9 mouse cellular contexts compared by ENCODE assay signal in genomic region chr4:57139433-57139832, GRCm38 (mm10). TPM values are rescaled to one million over a fixed set of nuclear protein-coding genes. Genes with fewer than 3 reads are reported as not detected.
DNase-seq lines count a peak whose midpoint lies in the region; ATAC-seq and TF ChIP-seq lines count a peak whose summit lies in the region.
"Had no signal": no experiment of that assay in that cellular context is flagged by ENCODE, and none has a peak within 500 bp of the region (broad histone marks: within the 10 kb centered on the region; RNA-seq: fewer than 3 reads in every experiment).

No protein-coding gene starts in this region.

- peaks cover 23% of the 10 kb centered on the region for H3K4me1 ChIP-seq in hindbrain, embryonic 16.5 days (ENCODE audit: control insufficient read depth, insufficient read depth, low read depth, low read length)
- H3K4me1 ChIP-seq in hindbrain, embryonic 14.5 days (replicated peaks; ENCODE audit: control insufficient read depth, insufficient read depth, low read length): peaks cover 24% of the 10 kb centered on the region
- peaks cover 4% of the 10 kb centered on the region; the same call in 1 of the 2 replicates for H3K4me1 ChIP-seq in intestine, postnatal 0 days (replicated peaks; ENCODE audit: control insufficient read depth, insufficient read depth, low read length)

- no peaks in the 10 kb centered on the region for H3K9me3 ChIP-seq in hindbrain, embryonic 16.5 days (ENCODE audit: control insufficient read depth, low read length)
- no peaks in the 10 kb centered on the region for H3K9me3 ChIP-seq in hindbrain, embryonic 14.5 days (ENCODE audit: control insufficient read depth, low read length)
- H3K9me3 ChIP-seq in intestine, postnatal 0 days (ENCODE audit: control insufficient read depth): no peaks in the 10 kb centered on the region
- H3K9me3 ChIP-seq: limb, embryonic 12.5 days had no signal

- ATAC-seq in hindbrain, embryonic 16.5 days: peak; percentile 43
- no peak for ATAC-seq in hindbrain, embryonic 14.5 days (ENCODE audit: low FRiP score)
- peak; percentile 65 for ATAC-seq in intestine, postnatal 0 days
- no peak for ATAC-seq in monocyte, adult 5-6 weeks (replicated peaks; ENCODE audit: insufficient number of reproducible peaks, low FRiP score, low TSS enrichment, poor library complexity, severe bottlenecking)

- H3K27me3 ChIP-seq in hindbrain, embryonic 16.5 days (replicated peaks; ENCODE audit: control insufficient read depth, insufficient read depth, low read length): no peaks in the 10 kb centered on the region
- H3K27me3 ChIP-seq in hindbrain, embryonic 14.5 days (ENCODE audit: control insufficient read depth, insufficient read depth, low read length): peaks cover 15% of the 10 kb centered on the region; the same call in 1 of the 2 replicates
- no peaks in the 10 kb centered on the region for H3K27me3 ChIP-seq in intestine, postnatal 0 days (replicated peaks; ENCODE audit: control insufficient read depth, insufficient read depth, low read length)

- H3K27ac ChIP-seq in hindbrain, embryonic 16.5 days (ENCODE audit: low read depth, low read length): no peak overlapping the region
- H3K27ac ChIP-seq in hindbrain, embryonic 14.5 days: no peak overlapping the region
- H3K27ac ChIP-seq in intestine, postnatal 0 days (ENCODE audit: low read depth, low read length): peak overlapping the region; percentile 93
- H3K27ac ChIP-seq: limb, embryonic 12.5 days had no signal

- H3K36me3 ChIP-seq in hindbrain, embryonic 16.5 days (ENCODE audit: control insufficient read depth, insufficient read depth, low read length): no peaks in the 10 kb centered on the region
- no peaks in the 10 kb centered on the region for H3K36me3 ChIP-seq in hindbrain, embryonic 14.5 days (replicated peaks; ENCODE audit: control insufficient read depth, insufficient read depth)
- no peaks in the 10 kb centered on the region for H3K36me3 ChIP-seq in intestine, postnatal 0 days (ENCODE audit: control insufficient read depth, insufficient read depth)
- H3K36me3 ChIP-seq: limb, embryonic 12.5 days had no signal

- WGBS in hindbrain, embryonic 16.5 days: 47% methylated on average over 10 of the region's 10 CpGs
- WGBS in hindbrain, embryonic 14.5 days: 65% methylated on average over 10 of the region's 10 CpGs
- WGBS in intestine, postnatal 0 days: 25% methylated on average over 10 of the region's 10 CpGs

- peak overlapping the region; percentile 30; the same call in 1 of the 2 replicates for H3K4me2 ChIP-seq in hindbrain, embryonic 16.5 days (ENCODE audit: low read length)
- H3K4me2 ChIP-seq in hindbrain, embryonic 14.5 days (replicated peaks): no peak overlapping the region
- peak overlapping the region; percentile 93 for H3K4me2 ChIP-seq in intestine, postnatal 0 days (replicated peaks; ENCODE audit: low read depth)
- H3K4me2 ChIP-seq: limb, embryonic 12.5 days had no signal

- DNase-seq in hindbrain, embryonic 14.5 days (ENCODE audit: low spot score): no peak
- DNase-seq in MN1 (ENCODE audit: low spot score): peak; percentile 8
- DNase-seq in cerebellum, postnatal 14 days: peak; percentile 75 to 76
- DNase-seq in lung, postnatal 25 days (ENCODE audit: low spot score): peak; percentile 79
- DNase-seq in natural killer cell, adult 2 months (ENCODE audit: low spot score in 2 of 2): no peak

- H3K9ac ChIP-seq in hindbrain, embryonic 16.5 days (ENCODE audit: low read depth, low read length): no peak overlapping the region
- H3K9ac ChIP-seq in hindbrain, embryonic 14.5 days: no peak overlapping the region
- H3K9ac ChIP-seq in intestine, postnatal 0 days (ENCODE audit: low read depth, low read length): peak overlapping the region; percentile 31; the same call in 1 of the 2 replicates
- H3K9ac ChIP-seq: limb, embryonic 12.5 days had no signal

- TF ChIP-seq CTCF in intestine, postnatal 0 days (IDR thresholded peaks at IDR 0.05; ENCODE audit: low read depth): no peak

- no peak overlapping the region for H3K4me3 ChIP-seq in hindbrain, embryonic 16.5 days (ENCODE audit: low read length)
- H3K4me3 ChIP-seq in hindbrain, embryonic 14.5 days (replicated peaks; ENCODE audit: low read length): no peak overlapping the region
- H3K4me3 ChIP-seq in intestine, postnatal 0 days (ENCODE audit: low read depth, low read length): peak overlapping the region; percentile 14
- H3K4me3 ChIP-seq: limb, embryonic 12.5 days had no signal

RNA-seq across cellular contexts. Expression of gene Epb41l4b, which starts 3.8 kb away (rescaled TPM):
- 2.8 and 3.4 TPM in 2 replicates for polyA plus RNA-seq in hindbrain, embryonic 16.5 days (2015; fragmentation: Nextera tagmentation; extraction: Ambion mirVana)
- 3.8 and 4.2 TPM in 2 replicates for polyA plus RNA-seq in hindbrain, embryonic 14.5 days (2014; fragmentation: Nextera tagmentation; extraction: Ambion mirVana)
- 47.7 and 47.8 TPM in 2 replicates for polyA plus RNA-seq in intestine, postnatal 0 days (2015; fragmentation: Nextera tagmentation; extraction: Ambion mirVana)
- 0.58 TPM in 1 of 3 replicates, not detected in the others for total RNA-seq in monocyte, adult 5-6 weeks (2017)

Comparison
In these comparisons a context has a peak if more than half of its experiments do, and no peak if none do; other contexts are left out.
1. ATAC-seq: peak in hindbrain, embryonic 16.5 days (single experiment) and intestine, postnatal 0 days (single experiment); none in hindbrain, embryonic 14.5 days (single experiment) and monocyte, adult 5-6 weeks (single experiment).
2. DNase-seq: peak in MN1 (single experiment), cerebellum, postnatal 14 days (2 of 2) and lung, postnatal 25 days (single experiment); none in hindbrain, embryonic 14.5 days (single experiment) and natural killer cell, adult 2 months (0 of 2).